Mouse (Mus musculus) cerebellum, postnatal 14 days (tissue): ENCODE measurements at regions not wholly inside any gene's neighbourhood (a gene's known extent, or its start where the extent isn't known, plus 50 kb on each side); places are given as distances from the start of the nearest gene placed in this dataset.

Source experiments
- DNase-seq, 2 experiments: peaks; one replicate each; pipeline ENCODE4 v3.0.0; 2021; ENCODE audit warnings: mixed read lengths in 2 of 2

GRCm38 (mm10) chr19:56653292-56653691 is 68.7 kb upstream of the Adrb1 start:
- peak in 1 of 2 experiments; percentile 30 for DNase-seq

- DNase-seq: no peak
Observed at GRCm38 (mm10) chr19:56655330-56655729, 66.7 kb upstream of the Adrb1 start.

- no peak for DNase-seq
Observed at GRCm38 (mm10) chr19:56660566-56661199, 61.3 kb upstream of the Adrb1 start.

GRCm38 (mm10) chr19:56663474-56664227 is 58.3 kb upstream of the Adrb1 start:
- no peak for DNase-seq

GRCm38 (mm10) chr19:56664307-56664775 is 57.7 kb upstream of the Adrb1 start:
- peak in 1 of 2 experiments; percentile 13 for DNase-seq

- no peak for DNase-seq
Observed at GRCm38 (mm10) chr19:56664944-56665663, 56.9 kb upstream of the Adrb1 start.

GRCm38 (mm10) chr19:56665972-56666371 is 56.0 kb upstream of the Adrb1 start:
- no peak for DNase-seq

GRCm38 (mm10) chr19:56667903-56668302 is 54.1 kb upstream of the Adrb1 start:
- no peak for DNase-seq

GRCm38 (mm10) chr19:56668991-56669390 is 53.0 kb upstream of the Adrb1 start:
- DNase-seq: no peak

- no peak for DNase-seq
Observed at GRCm38 (mm10) chr19:56669468-56669867, 52.5 kb upstream of the Adrb1 start.
